Mouse (Mus musculus) hematopoietic stem cell, adult 5-6 weeks (primary cell): ENCODE measurements at regions not wholly inside any gene's neighbourhood (a gene's known extent, or its start where the extent isn't known, plus 50 kb on each side); places are given as distances from the start of the nearest gene placed in this dataset.

Experiments
- ATAC-seq, 2 experiments: fragments of 125-278 bp in 1 of 2; replicated peaks in 1 of 2; 2 replicates each; pipeline ENCODE4 v1.8.0; 2016 to 2017; ENCODE audit warnings: inconsistent platforms in 2 of 2, mild to moderate bottlenecking in 2 of 2, moderate number of reproducible peaks in 2 of 2, low read depth in 1 of 2, moderate TSS enrichment in 1 of 2; ENCODE audit not compliant: low FRiP score in 2 of 2, poor library complexity in 2 of 2, severe bottlenecking in 2 of 2, insufficient read depth in 1 of 2, low TSS enrichment in 1 of 2

- no peak for ATAC-seq
Measured at GRCm38 (mm10) chr12:70523379-70523778, 70.5 kb downstream of the Tmx1 start.

GRCm38 (mm10) chr12:70524703-70525102 is 71.8 kb downstream of the Tmx1 start:
- no peak for ATAC-seq

- no peak for ATAC-seq
Measured at GRCm38 (mm10) chr12:70531661-70532060, 78.8 kb downstream of the Tmx1 start.

- no peak for ATAC-seq
Measured at GRCm38 (mm10) chr12:70532225-70532624, 79.3 kb downstream of the Tmx1 start.

GRCm38 (mm10) chr12:70532843-70533242 is 79.9 kb downstream of the Tmx1 start:
- no peak for ATAC-seq

GRCm38 (mm10) chr12:70533375-70533935 is 80.6 kb downstream of the Tmx1 start:
- ATAC-seq, result no peak

GRCm38 (mm10) chr12:70539124-70539523 is 86.2 kb downstream of the Tmx1 start:
- ATAC-seq, result no peak

- ATAC-seq, result no peak
Measured at GRCm38 (mm10) chr12:70539856-70540255, 87.0 kb downstream of the Tmx1 start.

GRCm38 (mm10) chr12:70541432-70541831 is 88.5 kb downstream of the Tmx1 start:
- ATAC-seq, result no peak

GRCm38 (mm10) chr12:70543299-70543698 is 90.4 kb downstream of the Tmx1 start:
- no peak for ATAC-seq

- ATAC-seq, result no peak
Measured at GRCm38 (mm10) chr12:70544326-70544725, 91.4 kb downstream of the Tmx1 start.

GRCm38 (mm10) chr12:70544850-70545510 is 92.1 kb downstream of the Tmx1 start:
- no peak for ATAC-seq

GRCm38 (mm10) chr12:70547199-70547598 is 94.3 kb downstream of the Tmx1 start:
- no peak for ATAC-seq

GRCm38 (mm10) chr12:70549296-70549695 is 96.4 kb downstream of the Tmx1 start:
- ATAC-seq, result no peak

- no peak for ATAC-seq
Measured at GRCm38 (mm10) chr12:70553866-70554265, 101.0 kb downstream of the Tmx1 start.

GRCm38 (mm10) chr12:70554586-70554985 is 101.7 kb downstream of the Tmx1 start:
- ATAC-seq, result no peak

- no peak for ATAC-seq
Measured at GRCm38 (mm10) chr12:70555723-70556122, 102.8 kb downstream of the Tmx1 start.

- ATAC-seq, result no peak
Measured at GRCm38 (mm10) chr12:70556820-70557219, 103.9 kb downstream of the Tmx1 start.

GRCm38 (mm10) chr12:70563446-70563845 is 110.6 kb downstream of the Tmx1 start:
- ATAC-seq, result no peak
